Mouse (Mus musculus): Measurements from ENCODE around the gene Krt80.

DNA sequence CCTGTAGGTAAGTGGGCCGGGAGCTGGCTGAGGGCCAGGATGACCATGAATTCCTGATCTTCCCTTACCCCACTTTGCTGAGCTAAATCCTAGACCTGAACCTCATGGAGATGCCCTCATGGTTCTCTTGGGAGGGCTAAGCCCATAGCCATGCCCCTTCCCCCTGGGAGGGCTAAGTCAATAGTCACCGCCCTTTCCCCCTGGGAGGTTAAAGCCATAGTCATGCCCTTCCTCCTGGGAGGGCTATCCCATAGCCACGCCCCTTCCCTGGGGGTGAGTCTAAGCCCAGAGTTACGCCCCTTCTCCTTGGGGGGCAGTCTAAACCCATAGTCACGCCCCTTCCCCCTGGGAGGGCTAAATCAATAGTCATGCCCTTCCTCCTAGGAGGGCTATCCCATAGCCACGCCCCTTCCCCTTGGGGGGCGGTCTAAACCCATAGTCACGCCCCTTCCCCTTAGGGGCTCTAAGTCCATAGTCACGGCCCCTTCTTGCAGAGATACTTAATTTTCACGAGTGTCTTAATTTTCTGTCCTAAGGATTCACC, 43.9 kb downstream of the Krt80 start:
- TF ChIP-seq POLR2A (IDR thresholded peaks at IDR 0.05; ENCODE audit: insufficient read depth, low read depth, low read length) (no peak), EP300 (IDR thresholded peaks at IDR 0.05; ENCODE audit: insufficient read depth, low read depth, low read length) (no peak), CTCF (IDR thresholded peaks at IDR 0.05) (no peak)

All from heart, adult 2 months (tissue).